Mouse (Mus musculus) bone marrow, adult 2 months (tissue): Measurements from ENCODE around the gene Cfap43. TPM values are rescaled to one million over a fixed set of nuclear protein-coding genes. Genes with fewer than 3 reads are reported as not detected.
"Not testable (repeated sequence)": the region's sequence is repeated elsewhere in the genome, so short reads cannot be mapped to it uniquely, and the experiment has no call there.

Experiments
- H3K27ac ChIP-seq: fragments of 200-500 bp; 2 replicates; pipeline ENCODE4 v1.5.1; 2012; ENCODE audit warnings: low read depth, mild to moderate bottlenecking, control low read depth, inconsistent platforms, low read length; ENCODE audit not compliant: control insufficient read depth, poor library complexity, insufficient read depth
- H3K4me1 ChIP-seq: fragments of 200-500 bp; 2 replicates; pipeline ENCODE4 v1.6.1; 2011; ENCODE audit warnings: low read length; ENCODE audit not compliant: control insufficient read depth, insufficient read depth
- H3K4me3 ChIP-seq: fragments of 200-500 bp; replicated peaks from 2 replicates; pipeline ENCODE3; 2011; ENCODE audit warnings: mild to moderate bottlenecking, low read depth, low read length, control low read depth; ENCODE audit not compliant: control insufficient read depth
- CTCF ChIP-seq: fragments of 200-500 bp; IDR thresholded peaks from 2 replicates; pipeline ENCODE4 v1.5.1; 2011; ENCODE audit warnings: low read length, control low read depth; ENCODE audit not compliant: control insufficient read depth, insufficient read depth
- POLR2A ChIP-seq: fragments of 200-500 bp; IDR thresholded peaks from 2 replicates; pipeline ENCODE4 v1.6.1; 2011; ENCODE audit warnings: low read depth, mild to moderate bottlenecking, control low read depth, low read length, borderline replicate concordance; ENCODE audit not compliant: control insufficient read depth
- WGBS: fragments of 180-500 bp; shearing (Covaris S2); methylation state at CpG from one replicate; pipeline ENCODE4 v1.1.7; 2018; 5-methylcytosine and 5-hydroxymethylcytosine counted together
- polyA plus RNA-seq: library from polyadenylated mRNA; stranded (reverse); fragments of >200 nt; gene quantifications from 2 replicates; pipeline ENCODE4 v1.2.4, GENCODE M21; 2011; ENCODE audit warnings: low replicate concordance; ENCODE audit not compliant: missing spikeins, insufficient read depth, insufficient read length

The Cfap43 gene
- polyA plus RNA-seq, 1 experiment: not detected

DNA sequence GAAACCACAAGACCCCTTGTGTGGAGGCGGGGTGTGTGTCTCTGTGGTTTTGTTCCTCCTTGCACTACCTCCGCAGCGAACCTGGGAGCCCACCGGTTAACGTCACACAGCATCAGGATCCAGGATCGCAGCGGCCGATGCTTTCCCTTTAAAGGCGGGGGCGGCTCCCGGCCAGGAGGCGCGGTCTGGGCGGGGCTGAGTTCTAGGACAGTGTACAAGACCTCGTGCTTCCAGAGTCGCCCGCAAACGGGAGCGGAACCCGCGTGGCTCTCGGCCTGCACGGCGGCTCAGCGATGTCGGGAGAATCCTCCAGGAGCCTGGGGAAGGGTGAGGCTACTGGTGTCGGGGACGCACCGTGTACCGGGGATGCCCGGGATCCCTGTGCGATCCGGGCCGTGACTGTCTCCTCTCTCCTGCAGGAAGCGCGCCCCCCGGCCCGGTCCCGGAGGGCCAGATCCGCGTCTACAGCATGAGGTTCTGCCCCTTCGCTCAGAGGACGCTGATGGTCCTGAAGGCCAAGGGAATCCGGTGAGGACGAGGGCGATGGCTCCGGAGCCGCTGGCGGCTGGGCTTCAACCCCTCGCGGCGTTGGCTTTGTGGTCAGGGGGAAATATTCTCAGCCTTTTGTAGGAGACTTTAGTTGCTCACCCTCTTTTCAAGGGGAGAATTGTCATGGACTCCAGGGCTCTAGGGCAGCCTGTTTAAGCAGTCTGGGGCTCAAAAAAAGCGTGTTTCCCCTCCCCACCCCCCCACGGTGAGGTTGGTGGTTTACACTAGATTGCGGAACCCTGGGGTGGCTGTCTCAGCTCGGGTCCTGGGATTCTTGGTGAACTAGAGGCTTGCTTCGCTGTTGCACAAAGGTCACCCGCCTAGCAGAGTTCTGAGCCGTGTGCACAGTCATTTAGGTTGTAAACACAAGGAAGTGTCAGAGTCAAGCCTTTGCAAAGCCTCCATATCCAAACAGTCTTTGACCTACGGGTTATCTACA is 64.0 kb downstream of the Cfap43 start, which contains the start of gene Gsto1:
Gene Gsto1 (plus strand): TSS at position 175 of the 988 bp plus-strand sequence.
- Histone ChIP-seq H3K4me3 (peak within 1 kb of the TSS; percentile 72), H3K27ac (peak within 1 kb of the TSS; percentile 36; the same call in 1 of the 2 replicates), H3K4me1 (no peaks in the 10 kb centered on the region; the same call in 1 of the 2 replicates)
- WGBS: under 1% methylated on average over 60 of the region's 60 CpGs
- TF ChIP-seq POLR2A (peak; percentile 61; the same call in 1 of the 2 replicates), CTCF (peak; percentile 1; the same call in 1 of the 2 replicates)

- Histone ChIP-seq H3K4me1 (no peaks in the 10 kb centered on the region; the same call in 1 of the 2 replicates), H3K4me3 (peak overlapping the region; percentile 72), H3K27ac (no peak overlapping the region)
- TF ChIP-seq POLR2A (no peak), CTCF (no peak)
- 32% methylated on average over 13 of the region's 13 CpGs for WGBS
Measured at GRCm38 (mm10) chr19:47853951-47854795, 64.9 kb downstream of the Cfap43 start.

DNA sequence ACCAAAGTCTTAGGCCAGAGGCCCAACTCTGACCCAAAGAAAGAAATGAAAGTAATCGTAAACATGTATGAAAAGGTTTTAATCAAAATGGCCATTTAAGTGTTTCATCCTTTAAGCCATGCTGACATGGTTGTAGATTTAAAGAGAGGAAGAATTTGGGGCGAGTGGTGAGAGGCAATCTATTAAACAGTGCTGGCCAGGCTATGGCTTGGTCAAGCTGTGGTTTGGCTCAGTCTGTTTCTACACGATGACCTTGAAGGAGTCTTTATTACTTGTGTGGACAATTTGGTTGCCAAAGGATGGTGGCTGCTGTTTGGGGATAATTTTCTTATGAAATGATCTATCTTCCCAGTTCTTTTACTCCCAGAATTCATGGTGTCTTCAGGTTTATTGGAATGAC is 66.0 kb downstream of the Cfap43 start:
- H3K27ac ChIP-seq: no peak overlapping the region
- no peak overlapping the region for H3K4me3 ChIP-seq
- H3K4me1 ChIP-seq: no peaks in the 10 kb centered on the region; the same call in 1 of the 2 replicates
- TF ChIP-seq POLR2A: no peak
- TF ChIP-seq CTCF: no peak
- WGBS: 74% methylated on average over 3 of the region's 3 CpGs

GRCm38 (mm10) chr19:47852131-47852530 is 67.0 kb downstream of the Cfap43 start:
- not testable (repeated sequence) for H3K27ac ChIP-seq, H3K4me3 ChIP-seq, H3K4me1 ChIP-seq
- WGBS: 74% methylated on average over 3 of the region's 3 CpGs

GRCm38 (mm10) chr19:47849735-47850134 is 69.4 kb downstream of the Cfap43 start:
- WGBS: 83% methylated on average over 3 of the region's 3 CpGs

DNA sequence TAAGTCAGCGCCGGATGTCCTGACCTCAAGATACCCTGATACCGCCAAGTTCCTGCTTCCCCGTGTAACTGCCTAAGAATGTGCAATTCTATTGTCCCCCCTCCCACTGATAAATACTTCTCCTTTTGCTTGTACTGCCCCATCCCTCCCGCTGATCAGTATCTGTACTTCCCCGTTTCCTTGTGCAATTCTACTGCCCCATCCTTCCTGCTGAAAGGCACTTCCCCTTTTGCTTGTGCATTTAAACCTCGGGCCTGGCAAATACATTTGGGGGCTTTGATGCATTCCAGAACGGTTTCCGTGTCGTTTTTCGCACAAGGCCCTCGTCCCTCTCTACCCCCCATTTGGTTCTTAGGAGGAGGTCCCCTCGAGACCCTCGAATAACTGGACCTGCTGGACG is 77.9 kb downstream of the Cfap43 start:
- H3K4me3 ChIP-seq, H3K27ac ChIP-seq, H3K4me1 ChIP-seq: not testable (repeated sequence)
- 52% methylated on average over 15 of the region's 15 CpGs for WGBS

More at GRCm38 (mm10) chr19:47849735-47850134, 69.4 kb downstream of the Cfap43 start:
- Histone ChIP-seq H3K4me1 (no peaks in the 10 kb centered on the region; the same call in 1 of the 2 replicates), H3K27ac (no peak overlapping the region), H3K4me3 (no peak overlapping the region)
- no peak for TF ChIP-seq POLR2A
- no peak for TF ChIP-seq CTCF

- TF ChIP-seq CTCF (no peak), POLR2A (no peak)
- WGBS: 4% methylated on average over 6 of the region's 6 CpGs
- Histone ChIP-seq H3K4me1 (no peaks in the 10 kb centered on the region; the same call in 1 of the 2 replicates), H3K27ac (no peak overlapping the region), H3K4me3 (no peak overlapping the region)
Measured at GRCm38 (mm10) chr19:47837527-47837901, 81.6 kb downstream of the Cfap43 start.
